Mouse (Mus musculus): ENCODE data around the gene Zfp541. TPM values are rescaled to one million over a fixed set of nuclear protein-coding genes. Genes with fewer than 3 reads are reported as not detected.
A peak's percentile ranks its signal among the peaks of the same experiment; 100 is the strongest.

Zfp541 gene
- total and polyA plus RNA-seq, 2 experiments: 0.02 TPM; not detected in 1

DNA sequence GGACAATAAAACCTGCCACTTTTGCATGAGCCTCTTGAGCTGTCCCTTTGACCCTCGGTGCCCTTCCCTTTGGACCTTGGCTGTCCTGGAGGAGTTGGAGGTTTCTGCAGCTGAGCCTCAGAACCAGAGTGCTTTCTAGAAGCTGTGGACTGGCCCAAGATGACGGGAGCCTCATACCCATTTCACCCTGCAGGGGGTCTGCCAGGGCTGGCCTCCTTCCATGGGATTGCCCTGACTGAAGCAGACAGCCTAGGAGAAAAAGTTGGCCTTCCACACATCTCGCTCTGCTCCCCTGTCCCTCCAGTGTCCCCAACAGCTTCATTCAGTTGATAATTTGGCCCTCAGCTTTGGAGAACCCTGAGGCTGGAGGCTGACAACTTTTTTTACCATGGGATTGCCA is 55.5 kb downstream of the Zfp541 start:
- Histone ChIP-seq H3K79me2 (ENCODE audit: control insufficient read depth, insufficient read depth, low read length) (no peaks in the 10 kb centered on the region), H3K9ac (ENCODE audit: low read depth, low read length) (no peak overlapping the region), H3K4me1 (ENCODE audit: control insufficient read depth, insufficient read depth, low read length) (peaks cover 3% of the 10 kb centered on the region; the same call in 1 of the 2 replicates), H3K36me3 (ENCODE audit: control insufficient read depth, insufficient read depth, low read length) (peaks cover 8% of the 10 kb centered on the region; the same call in 1 of the 2 replicates), H3K4me3 (ENCODE audit: insufficient read depth, low read depth, low read length) (no peak overlapping the region), H3K27me3 (ENCODE audit: control insufficient read depth, insufficient read depth, low read length) (no peaks in the 10 kb centered on the region), H3K27ac (replicated peaks; ENCODE audit: insufficient read depth, low read depth, low read length) (no peak overlapping the region)
- 95% methylated on average over 3 of the region's 3 CpGs for WGBS
- no peak for TF ChIP-seq CTCF (IDR thresholded peaks at IDR 0.05; ENCODE audit: low read depth, low read length)
- no peak for TF ChIP-seq POLR2A (IDR thresholded peaks at IDR 0.05; ENCODE audit: extremely low read depth, insufficient read depth, low read length)
- no peak for DNase-seq (ENCODE audit: extremely low read depth, low read depth, low spot score)

DNA sequence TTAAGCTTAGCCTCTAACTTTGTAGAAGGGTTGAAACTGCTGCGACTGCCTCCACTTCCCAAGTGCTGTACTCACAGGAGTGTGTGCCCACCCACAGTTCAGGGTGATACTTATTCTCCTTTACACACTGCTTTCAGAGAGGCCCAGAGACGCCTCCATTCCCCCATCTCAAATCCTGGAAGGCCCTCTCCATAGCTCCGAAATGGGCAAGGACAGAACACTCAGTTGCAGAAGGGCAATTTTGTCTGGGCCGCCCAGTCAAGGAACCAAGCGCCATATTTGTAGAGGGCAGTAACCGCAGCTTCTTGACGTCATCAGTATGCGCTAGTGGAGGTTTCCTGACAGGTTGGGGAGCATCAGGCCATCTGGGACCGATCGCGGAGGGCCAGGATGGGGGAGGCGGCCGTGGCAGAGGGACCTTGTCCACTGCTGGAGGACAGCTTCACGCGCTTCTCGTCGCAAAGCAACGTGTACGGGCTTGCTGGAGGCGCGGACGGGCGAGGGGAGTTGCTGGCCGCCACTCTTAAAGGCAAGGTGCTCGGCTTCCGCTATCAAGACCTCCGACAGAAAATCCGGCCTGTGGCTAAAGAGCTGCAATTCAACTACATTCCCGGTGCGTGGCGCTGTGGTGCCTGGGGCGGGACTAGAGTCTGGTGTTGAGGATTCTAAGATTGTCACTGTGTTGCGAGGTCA is 58.1 kb downstream of the Zfp541 start, which contains the start of gene Kptn:
TSS of gene Kptn (plus strand) at position 327 of the 693 bp plus-strand sequence.
- Histone ChIP-seq H3K27me3 (ENCODE audit: control insufficient read depth, insufficient read depth, low read length) (no peaks in the 10 kb centered on the region), H3K36me3 (ENCODE audit: control insufficient read depth, insufficient read depth, low read length) (peaks cover 2% of the 10 kb centered on the region; the same call in 1 of the 2 replicates), H3K9ac (ENCODE audit: low read depth, low read length) (peak within 1 kb of the TSS; percentile 88), H3K27ac (replicated peaks; ENCODE audit: insufficient read depth, low read depth, low read length) (peak within 1 kb of the TSS; percentile 68), H3K79me2 (ENCODE audit: control insufficient read depth, insufficient read depth, low read length) (no peaks in the 10 kb centered on the region), H3K4me3 (ENCODE audit: insufficient read depth, low read depth, low read length) (peak within 1 kb of the TSS; percentile 82), H3K4me1 (ENCODE audit: control insufficient read depth, insufficient read depth, low read length) (peaks cover 3% of the 10 kb centered on the region; the same call in 1 of the 2 replicates)
- WGBS: under 1% methylated on average over 33 of the region's 33 CpGs
- peak; percentile 90 for TF ChIP-seq CTCF (IDR thresholded peaks at IDR 0.05; ENCODE audit: low read depth, low read length)
- 0 out of 2 replicates have a peak, but pooled peaks have one; percentile 12 for TF ChIP-seq POLR2A (IDR thresholded peaks at IDR 0.05; ENCODE audit: extremely low read depth, insufficient read depth, low read length)
- DNase-seq (ENCODE audit: extremely low read depth, low read depth, low spot score): peak; percentile 88

DNA sequence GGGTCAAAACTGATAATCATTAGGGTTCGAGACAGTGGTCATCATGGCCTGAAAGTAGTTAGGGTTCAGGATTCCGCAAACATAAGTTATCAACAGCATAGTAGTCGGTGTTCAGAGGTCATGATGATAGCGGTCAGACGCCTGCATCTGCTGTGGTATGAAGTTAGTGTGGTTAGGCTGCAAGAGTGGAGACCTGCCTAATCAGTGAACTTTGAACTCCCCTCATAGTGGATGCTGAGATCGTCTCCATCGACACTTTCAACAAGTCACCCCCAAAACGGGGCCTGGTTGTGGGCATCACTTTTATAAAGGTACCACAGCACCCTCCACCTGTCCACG is 58.6 kb downstream of the Zfp541 start:
- TF ChIP-seq CTCF (IDR thresholded peaks at IDR 0.05; ENCODE audit: low read depth, low read length) (no peak), POLR2A (IDR thresholded peaks at IDR 0.05; ENCODE audit: extremely low read depth, insufficient read depth, low read length) (no peak)
- DNase-seq (ENCODE audit: extremely low read depth, low read depth, low spot score): no peak
- peak overlapping the region; percentile 23 for H3K9ac ChIP-seq (ENCODE audit: low read depth, low read length)
- peaks cover 2% of the 10 kb centered on the region; the same call in 1 of the 2 replicates for H3K36me3 ChIP-seq (ENCODE audit: control insufficient read depth, insufficient read depth, low read length)
- no peaks in the 10 kb centered on the region for H3K79me2 ChIP-seq (ENCODE audit: control insufficient read depth, insufficient read depth, low read length)
- no peaks in the 10 kb centered on the region for H3K27me3 ChIP-seq (ENCODE audit: control insufficient read depth, insufficient read depth, low read length)
- no peak overlapping the region for H3K27ac ChIP-seq (replicated peaks; ENCODE audit: insufficient read depth, low read depth, low read length)
- H3K4me1 ChIP-seq (ENCODE audit: control insufficient read depth, insufficient read depth, low read length): peaks cover 3% of the 10 kb centered on the region; the same call in 1 of the 2 replicates
- WGBS: 24% methylated on average over 9 of the region's 9 CpGs
- H3K4me3 ChIP-seq (ENCODE audit: insufficient read depth, low read depth, low read length): peak overlapping the region; percentile 82

DNA sequence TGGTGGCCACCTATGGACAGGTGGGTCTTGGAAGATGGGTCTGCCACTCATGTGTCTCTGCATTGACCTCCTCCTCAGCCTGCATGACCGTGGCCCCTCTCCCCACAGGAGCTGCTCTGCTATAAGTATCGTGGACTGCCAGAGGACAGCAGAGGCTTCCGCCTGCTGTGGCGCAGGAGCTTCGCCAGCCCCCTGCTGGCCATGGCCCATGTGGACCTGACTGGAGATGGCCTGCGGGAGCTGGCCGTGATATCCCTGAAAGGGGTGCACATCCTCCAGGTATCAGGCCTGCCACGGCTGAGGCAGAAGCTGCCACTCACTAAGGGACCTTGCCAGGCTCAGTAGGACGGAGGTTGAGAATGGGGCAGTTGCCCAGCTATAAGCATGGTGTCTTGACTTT is 64.2 kb downstream of the Zfp541 start:
- TF ChIP-seq POLR2A (IDR thresholded peaks at IDR 0.05; ENCODE audit: extremely low read depth, insufficient read depth, low read length): no peak
- H3K9ac ChIP-seq (ENCODE audit: low read depth, low read length): no peak overlapping the region
- H3K36me3 ChIP-seq (ENCODE audit: control insufficient read depth, insufficient read depth, low read length): no peaks in the 10 kb centered on the region
- H3K4me1 ChIP-seq (ENCODE audit: control insufficient read depth, insufficient read depth, low read length): peaks cover 2% of the 10 kb centered on the region
- no peak for DNase-seq (ENCODE audit: extremely low read depth, low read depth, low spot score)
- WGBS: 86% methylated on average over 9 of the region's 9 CpGs
- no peaks in the 10 kb centered on the region for H3K79me2 ChIP-seq (ENCODE audit: control insufficient read depth, insufficient read depth, low read length)
- H3K4me3 ChIP-seq (ENCODE audit: insufficient read depth, low read depth, low read length): no peak overlapping the region
- H3K27ac ChIP-seq (replicated peaks; ENCODE audit: insufficient read depth, low read depth, low read length): no peak overlapping the region
- H3K27me3 ChIP-seq (ENCODE audit: control insufficient read depth, insufficient read depth, low read length): peaks cover 5% of the 10 kb centered on the region; the same call in 1 of the 2 replicates

DNA sequence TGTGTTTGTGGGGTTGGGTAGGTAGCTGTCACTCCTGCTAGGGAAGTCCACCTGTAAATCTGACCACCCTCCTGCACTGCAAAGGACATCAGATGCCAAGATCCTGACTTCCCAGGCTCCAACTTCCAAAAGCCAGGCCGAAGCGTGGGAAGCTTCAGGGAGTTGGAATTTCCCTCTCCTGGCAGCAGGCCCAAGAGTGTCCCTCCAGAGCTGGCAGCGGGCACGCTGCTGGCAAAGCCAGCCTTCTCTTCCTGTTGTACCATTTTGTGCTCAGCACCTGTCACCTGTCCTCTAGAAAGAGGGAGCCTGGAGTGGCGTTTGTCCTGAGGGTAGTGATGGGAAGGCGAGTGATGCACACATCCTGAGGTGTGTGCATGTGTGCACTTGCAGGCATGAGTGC is 66.7 kb downstream of the Zfp541 start:
- no peak for DNase-seq (ENCODE audit: extremely low read depth, low read depth, low spot score)
- TF ChIP-seq POLR2A (IDR thresholded peaks at IDR 0.05; ENCODE audit: extremely low read depth, insufficient read depth, low read length) (no peak), CTCF (IDR thresholded peaks at IDR 0.05; ENCODE audit: low read depth, low read length) (no peak)
- 84% methylated on average over 6 of the region's 6 CpGs for WGBS

DNA sequence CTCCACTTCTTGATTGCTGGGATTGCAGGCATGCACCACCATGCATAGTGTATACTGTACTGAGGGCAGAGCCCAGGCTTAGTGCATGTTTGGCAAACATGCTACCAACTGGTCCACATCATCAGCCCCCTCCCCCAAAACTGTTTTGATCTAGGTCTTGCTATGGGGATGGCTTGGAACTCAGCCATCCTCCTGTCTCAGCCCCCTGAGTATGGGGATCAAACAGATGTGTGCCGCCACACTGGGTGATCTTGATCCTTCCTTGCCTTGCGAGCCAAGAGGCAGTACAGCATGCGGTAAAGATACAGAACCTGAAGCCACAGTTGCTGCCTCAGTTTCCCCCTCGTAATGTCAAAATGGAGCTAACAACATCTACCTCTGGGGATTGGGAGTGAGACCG is 67.3 kb downstream of the Zfp541 start:
- no peak overlapping the region for H3K4me3 ChIP-seq (ENCODE audit: insufficient read depth, low read depth, low read length)
- peaks cover 2% of the 10 kb centered on the region for H3K4me1 ChIP-seq (ENCODE audit: control insufficient read depth, insufficient read depth, low read length)
- TF ChIP-seq CTCF (IDR thresholded peaks at IDR 0.05; ENCODE audit: low read depth, low read length): no peak
- H3K9ac ChIP-seq (ENCODE audit: low read depth, low read length): no peak overlapping the region
- WGBS: 80% methylated on average over 5 of the region's 5 CpGs
- H3K27me3 ChIP-seq (ENCODE audit: control insufficient read depth, insufficient read depth, low read length): peaks cover 5% of the 10 kb centered on the region; the same call in 1 of the 2 replicates
- no peak for DNase-seq (ENCODE audit: extremely low read depth, low read depth, low spot score)
- H3K79me2 ChIP-seq (ENCODE audit: control insufficient read depth, insufficient read depth, low read length): no peaks in the 10 kb centered on the region
- H3K27ac ChIP-seq (replicated peaks; ENCODE audit: insufficient read depth, low read depth, low read length): no peak overlapping the region
- H3K36me3 ChIP-seq (ENCODE audit: control insufficient read depth, insufficient read depth, low read length): no peaks in the 10 kb centered on the region

More for the DNA sequence above, 66.7 kb downstream of the Zfp541 start:
- peaks cover 2% of the 10 kb centered on the region for H3K4me1 ChIP-seq (ENCODE audit: control insufficient read depth, insufficient read depth, low read length)
- H3K9ac ChIP-seq (ENCODE audit: low read depth, low read length): no peak overlapping the region
- no peaks in the 10 kb centered on the region for H3K79me2 ChIP-seq (ENCODE audit: control insufficient read depth, insufficient read depth, low read length)
- H3K4me3 ChIP-seq (ENCODE audit: insufficient read depth, low read depth, low read length): no peak overlapping the region
- no peak overlapping the region for H3K27ac ChIP-seq (replicated peaks; ENCODE audit: insufficient read depth, low read depth, low read length)
- H3K36me3 ChIP-seq (ENCODE audit: control insufficient read depth, insufficient read depth, low read length): no peaks in the 10 kb centered on the region
- H3K27me3 ChIP-seq (ENCODE audit: control insufficient read depth, insufficient read depth, low read length): peaks cover 5% of the 10 kb centered on the region; the same call in 1 of the 2 replicates
